Mouse (Mus musculus) gastrocnemius, postnatal 14 days (tissue): Measurements from ENCODE around the gene Ropn1l. TPM values are rescaled to one million over a fixed set of nuclear protein-coding genes. Genes with fewer than 3 reads are reported as not detected.

Experiments used
- total RNA-seq, 2 experiments: library from RNA; stranded (reverse); gene quantifications; 2 replicates each; pipeline ENCODE4 v1.2.3; 2021

The Ropn1l gene
- total RNA-seq, 2 experiments from 2014 or later, result 0.29 to 0.33 TPM

Other genes starting within 250 kb of the Ropn1l start
- gene Dap, start 229.4 kb downstream of the Ropn1l start, total RNA-seq, result 10 to 100 TPM; 22.5 to 28.4 TPM
- gene Ankrd33b, start 86.0 kb downstream of the Ropn1l start, total RNA-seq, result 1 to 10 TPM; 5.3 to 6.3 TPM
- gene March6, start 77.3 kb upstream of the Ropn1l start, total RNA-seq, result 10 to 100 TPM; 71.2 to 77.3 TPM
- gene Cmbl, start 111.7 kb upstream of the Ropn1l start, total RNA-seq, result 10 to 100 TPM; 28.8 to 48.9 TPM
- gene Cct5, start 148.1 kb upstream of the Ropn1l start, total RNA-seq, result 100 to 1,000 TPM; 185 to 229 TPM
- gene Fam173b, start 148.1 kb upstream of the Ropn1l start, total RNA-seq, result 10 to 100 TPM; 11.1 to 12.2 TPM